Comparison of ENCODE assay signal across 8 mouse cellular contexts in genomic region chr19:34877898-34878602, GRCm38 (mm10). TPM values are rescaled to one million over a fixed set of nuclear protein-coding genes. Genes with fewer than 3 reads are reported as not detected.
DNase-seq lines count a peak whose midpoint lies in the region; ATAC-seq and TF ChIP-seq lines count a peak whose summit lies in the region.

No protein-coding gene starts in this region.

- no peaks in the 10 kb centered on the region for H3K36me3 ChIP-seq in E14TG2a.4 (ENCODE audit: insufficient read depth, low read length)
- no peaks in the 10 kb centered on the region for H3K36me3 ChIP-seq in forebrain, embryonic 12.5 days (replicated peaks)
- no peaks in the 10 kb centered on the region for H3K36me3 ChIP-seq in heart, postnatal 0 days (replicated peaks; ENCODE audit: control insufficient read depth, insufficient read depth, low read length)
- no peaks in the 10 kb centered on the region for H3K36me3 ChIP-seq in liver, embryonic 16.5 days (ENCODE audit: control insufficient read depth, insufficient read depth)
- no peaks in the 10 kb centered on the region for H3K36me3 ChIP-seq in neural tube, embryonic 15.5 days

- TF ChIP-seq CTCF in E14TG2a.4 (conservative IDR thresholded peaks at IDR 0.05; ENCODE audit: low read length): no peak
- TF ChIP-seq CTCF in heart, postnatal 0 days (IDR thresholded peaks at IDR 0.05; ENCODE audit: low read depth): peak; percentile 38

- no peak for TF ChIP-seq EP300 in heart, postnatal 0 days (IDR thresholded peaks at IDR 0.05; ENCODE audit: low read depth)

- H3K4me1 ChIP-seq in E14TG2a.4 (replicated peaks; ENCODE audit: low read depth, low read length): peaks cover 42% of the 10 kb centered on the region
- peaks cover 21% of the 10 kb centered on the region for H3K4me1 ChIP-seq in forebrain, embryonic 12.5 days
- H3K4me1 ChIP-seq in heart, postnatal 0 days (ENCODE audit: control insufficient read depth, insufficient read depth): 0 out of 2 replicates have a peak, but pooled peaks cover 13% of the 10 kb centered on the region
- H3K4me1 ChIP-seq in liver, embryonic 16.5 days (ENCODE audit: control insufficient read depth, low read depth, low read length): peaks cover 7% of the 10 kb centered on the region
- peaks cover 25% of the 10 kb centered on the region for H3K4me1 ChIP-seq in neural tube, embryonic 15.5 days

- H3K27ac ChIP-seq in forebrain, embryonic 12.5 days: peak overlapping the region; percentile 99
- H3K27ac ChIP-seq in heart, postnatal 0 days (ENCODE audit: low read depth): peak overlapping the region; percentile 100
- H3K27ac ChIP-seq in liver, embryonic 16.5 days (ENCODE audit: low read length): peak overlapping the region; percentile 87
- H3K27ac ChIP-seq in neural tube, embryonic 15.5 days (replicated peaks): peak overlapping the region; percentile 97

- peak overlapping the region; percentile 71 for H3K4me2 ChIP-seq in forebrain, embryonic 12.5 days
- peak overlapping the region; percentile 85 for H3K4me2 ChIP-seq in heart, postnatal 0 days (ENCODE audit: low read depth, low read length)
- H3K4me2 ChIP-seq in liver, embryonic 16.5 days (ENCODE audit: low read depth, low read length): peak overlapping the region; percentile 66
- peak overlapping the region; percentile 81 for H3K4me2 ChIP-seq in neural tube, embryonic 15.5 days

- peak overlapping the region; percentile 93 for H3K9ac ChIP-seq in forebrain, embryonic 12.5 days
- H3K9ac ChIP-seq in heart, postnatal 0 days (replicated peaks; ENCODE audit: low read depth, low read length): peak overlapping the region; percentile 96
- H3K9ac ChIP-seq in liver, embryonic 16.5 days (ENCODE audit: low read depth, low read length): peak overlapping the region; percentile 77
- peak overlapping the region; percentile 89 for H3K9ac ChIP-seq in neural tube, embryonic 15.5 days (replicated peaks)

- DNase-seq in c-Kit-positive CD71-positive TER-119-positive erythroid progenitor cells, embryonic 14.5 days (ENCODE audit: low spot score): peak; percentile 79
- DNase-seq in heart, postnatal 0 days (ENCODE audit: low spot score): peak; percentile 92
- DNase-seq in kidney, postnatal 4 days: peak; percentile 84 to 91
- DNase-seq in testis, postnatal 14 days (ENCODE audit: low spot score): peak; percentile 89

- no peaks in the 10 kb centered on the region for H3K27me3 ChIP-seq in E14TG2a.4 (ENCODE audit: insufficient read depth, low read length)
- H3K27me3 ChIP-seq in forebrain, embryonic 12.5 days: 0 out of 2 replicates have a peak, but pooled peaks cover 3% of the 10 kb centered on the region
- H3K27me3 ChIP-seq in heart, postnatal 0 days (ENCODE audit: control insufficient read depth, insufficient read depth, low read length): no peaks in the 10 kb centered on the region
- no peaks in the 10 kb centered on the region for H3K27me3 ChIP-seq in liver, embryonic 16.5 days (ENCODE audit: control insufficient read depth, insufficient read depth, low read depth, low read length)
- no peaks in the 10 kb centered on the region for H3K27me3 ChIP-seq in neural tube, embryonic 15.5 days (replicated peaks)

- H3K4me3 ChIP-seq in E14TG2a.4 (replicated peaks; ENCODE audit: low read length): peak overlapping the region; percentile 93
- peak overlapping the region; percentile 86 for H3K4me3 ChIP-seq in forebrain, embryonic 12.5 days (replicated peaks)
- H3K4me3 ChIP-seq in heart, postnatal 0 days (ENCODE audit: low read depth, low read length): peak overlapping the region; percentile 97
- H3K4me3 ChIP-seq in liver, embryonic 16.5 days (ENCODE audit: low read depth, low read length): peak overlapping the region; percentile 76
- peak overlapping the region; percentile 75 for H3K4me3 ChIP-seq in neural tube, embryonic 15.5 days (replicated peaks)

- 1% methylated on average over 45 of the region's 45 CpGs for WGBS in forebrain, embryonic 12.5 days
- 0% methylated on average over 44 of the region's 45 CpGs for WGBS in heart, postnatal 0 days
- WGBS in liver, embryonic 16.5 days (ENCODE audit: insufficient replicate concordance): under 1% methylated on average over 45 of the region's 45 CpGs
- 0% methylated on average over 45 of the region's 45 CpGs for WGBS in neural tube, embryonic 15.5 days

- H3K9me3 ChIP-seq in E14TG2a.4 (ENCODE audit: low read length): no peaks in the 10 kb centered on the region
- H3K9me3 ChIP-seq in forebrain, embryonic 12.5 days: no peaks in the 10 kb centered on the region
- H3K9me3 ChIP-seq in heart, postnatal 0 days (replicated peaks; ENCODE audit: control insufficient read depth, low read length): no peaks in the 10 kb centered on the region
- no peaks in the 10 kb centered on the region for H3K9me3 ChIP-seq in liver, embryonic 16.5 days (replicated peaks; ENCODE audit: control insufficient read depth, low read length)
- H3K9me3 ChIP-seq in neural tube, embryonic 15.5 days (replicated peaks): no peaks in the 10 kb centered on the region

- ATAC-seq in forebrain, embryonic 12.5 days (ENCODE audit: low FRiP score): peak; percentile 95
- peak; percentile 92 for ATAC-seq in heart, postnatal 0 days (ENCODE audit: insufficient read depth, low read depth)
- peak; percentile 91 for ATAC-seq in liver, embryonic 16.5 days (ENCODE audit: low read depth)
- peak; percentile 95 for ATAC-seq in neural tube, embryonic 15.5 days (ENCODE audit: low FRiP score)

RNA-seq across cellular contexts. Expression of gene Pank1, which starts 1.2 kb away (rescaled TPM):
- polyA plus RNA-seq in forebrain, embryonic 12.5 days (2016; fragmentation: Nextera tagmentation; extraction: Ambion mirVana): 9.2 and 9.9 TPM in 2 replicates
- 35.2 and 36.6 TPM in 2 replicates for total RNA-seq in heart, postnatal 0 days (2014; rRNA removed; ENCODE audit: low replicate concordance)
- polyA plus RNA-seq in heart, postnatal 0 days (2015; fragmentation: Nextera tagmentation; extraction: Ambion mirVana): 13.1 and 15.7 TPM in 2 replicates
- polyA plus RNA-seq in liver, embryonic 16.5 days (2015; fragmentation: Nextera tagmentation; extraction: Ambion mirVana): 10.0 and 10.7 TPM in 2 replicates
- 9.7 and 10.7 TPM in 2 replicates for polyA plus RNA-seq in neural tube, embryonic 15.5 days (2015; fragmentation: Nextera tagmentation; extraction: Ambion mirVana)

RNA-seq across cellular contexts. Expression of gene Kif20b, which starts 44.1 kb away (rescaled TPM):
- 69.7 and 80.4 TPM in 2 replicates for polyA plus RNA-seq in forebrain, embryonic 12.5 days (2016; fragmentation: Nextera tagmentation; extraction: Ambion mirVana)
- total RNA-seq in heart, postnatal 0 days (2014; rRNA removed; ENCODE audit: low replicate concordance): 2.3 and 7.3 TPM in 2 replicates
- 12.9 and 14.2 TPM in 2 replicates for polyA plus RNA-seq in heart, postnatal 0 days (2015; fragmentation: Nextera tagmentation; extraction: Ambion mirVana)
- 27.6 and 30.3 TPM in 2 replicates for polyA plus RNA-seq in liver, embryonic 16.5 days (2015; fragmentation: Nextera tagmentation; extraction: Ambion mirVana)
- 8.5 and 21.8 TPM in 2 replicates for polyA plus RNA-seq in neural tube, embryonic 15.5 days (2015; fragmentation: Nextera tagmentation; extraction: Ambion mirVana)

Comparison
In these comparisons a context has a peak if more than half of its experiments do, and no peak if none do; other contexts are left out.
1. Peak in every context shown above with its lines: DNase-seq, ATAC-seq, H3K4me3 ChIP-seq and H3K27ac ChIP-seq.